Mouse (Mus musculus): Measurements from ENCODE around the gene Ddx55.

GRCm38 (mm10) chr5:124515789-124516188 is 36.9 kb upstream of the Ddx55 start:
- TF ChIP-seq CTCF (IDR thresholded peaks at IDR 0.05; ENCODE audit: low read depth, low read length) (no peak), POLR2A (IDR thresholded peaks at IDR 0.05; ENCODE audit: extremely low read depth, insufficient read depth, low read length) (no peak)
